ENCODE assay signal across 29 mouse cellular contexts in the genomic region with DNA sequence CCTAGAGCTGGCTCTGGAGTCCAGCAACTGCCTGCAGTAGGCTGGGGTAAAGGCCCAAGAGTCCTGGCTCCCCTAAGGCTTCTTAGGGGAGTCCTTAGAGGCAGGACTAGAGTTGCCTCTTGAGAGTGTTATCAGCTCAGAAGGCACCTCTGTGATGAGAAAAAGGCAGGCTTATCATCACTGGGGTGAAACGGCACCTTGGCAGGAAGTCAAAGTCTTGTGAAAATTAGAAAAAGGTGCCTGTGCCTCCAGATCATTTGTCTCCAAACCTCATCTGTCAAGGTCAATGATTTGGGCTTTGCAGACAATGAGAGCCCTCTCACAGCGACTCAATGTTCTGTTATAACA.
DNase-seq lines count a peak whose midpoint lies in the region; ATAC-seq and TF ChIP-seq lines count a peak whose summit lies in the region.
"Had no signal": no experiment of that assay in that cellular context is flagged by ENCODE, and none has a peak within 500 bp of the region (broad histone marks: within the 10 kb centered on the region; RNA-seq: fewer than 3 reads in every experiment).

No protein-coding gene starts in this region.

- TF ChIP-seq POLR2A in cortical plate, adult 2 months (IDR thresholded peaks at IDR 0.05; ENCODE audit: extremely low read depth, insufficient read depth, low read length): no peak
- no peak for TF ChIP-seq POLR2A in small intestine, adult 2 months (IDR thresholded peaks at IDR 0.05; ENCODE audit: low read depth, low read length)

- no peaks in the 10 kb centered on the region for H3K4me1 ChIP-seq in G1E (ENCODE audit: insufficient read depth, low read depth, low read length)
- no peaks in the 10 kb centered on the region for H3K4me1 ChIP-seq in cortical plate, adult 2 months (ENCODE audit: control insufficient read depth, insufficient read depth, low read length)
- H3K4me1 ChIP-seq in small intestine, adult 2 months (ENCODE audit: control insufficient read depth, insufficient read depth, insufficient read length, low read length): peaks cover 16% of the 10 kb centered on the region; the same call in 1 of the 2 replicates
- H3K4me1 ChIP-seq: forebrain, embryonic 15.5 days; heart, embryonic 12.5 days; hindbrain, embryonic 13.5 days; midbrain, embryonic 10.5 days; midbrain, embryonic 15.5 days; stomach, embryonic 15.5 days had no signal

- H3K9me3 ChIP-seq in G1E (replicated peaks): peaks cover 12% of the 10 kb centered on the region
- H3K9me3 ChIP-seq: forebrain, embryonic 10.5 days; heart, embryonic 12.5 days; hindbrain, embryonic 13.5 days; midbrain, embryonic 10.5 days; midbrain, embryonic 15.5 days; stomach, embryonic 15.5 days had no signal

- H3K4me3 ChIP-seq in G1E (ENCODE audit: low read depth, low read length): no peak overlapping the region
- no peak overlapping the region for H3K4me3 ChIP-seq in cortical plate, adult 2 months (ENCODE audit: insufficient read depth, low read length)
- H3K4me3 ChIP-seq in small intestine, adult 2 months (ENCODE audit: low read depth, low read length): no peak overlapping the region
- H3K4me3 ChIP-seq: embryonic facial prominence, embryonic 12.5 days; forebrain, embryonic 10.5 days; forebrain, embryonic 15.5 days; heart, adult 2 months; heart, embryonic 12.5 days; hindbrain, embryonic 13.5 days; midbrain, embryonic 10.5 days; midbrain, embryonic 15.5 days; stomach, embryonic 15.5 days had no signal

- ATAC-seq in G1E (ENCODE audit: extremely low read depth, insufficient number of reproducible peaks, low FRiP score, poor library complexity, severe bottlenecking): peak; percentile 61
- ATAC-seq: forebrain, embryonic 15.5 days; midbrain, embryonic 15.5 days had no signal

- DNase-seq in heart, adult 11 months: peak; percentile 42
- DNase-seq in heart, adult 18-20 months: no peak
- DNase-seq in G1E (ENCODE audit: low spot score): peak; percentile 8
- DNase-seq in layer of hippocampus, adult 18-20 months (ENCODE audit: low spot score in 2 of 2): no peak
- DNase-seq in urinary bladder, postnatal 4 days (ENCODE audit: low spot score in 2 of 2): no peak
- DNase-seq: adrenal gland, postnatal 25 days; cerebellum, adult 2 months; cerebellum, postnatal 14 days; gastrocnemius, postnatal 25 days; heart, adult 2 months; heart, postnatal 4 days; kidney, postnatal 14 days; left cerebral cortex, postnatal 4 days; lung, adult 2 months; lung, postnatal 10 days; thymus, adult 2 months; thymus, postnatal 36 days had no signal

- no peaks in the 10 kb centered on the region for H3K27me3 ChIP-seq in G1E (ENCODE audit: insufficient read depth, low read length)
- no peaks in the 10 kb centered on the region for H3K27me3 ChIP-seq in small intestine, adult 2 months (ENCODE audit: control insufficient read depth, insufficient read depth, low read length)
- H3K27me3 ChIP-seq: embryonic facial prominence, embryonic 12.5 days; forebrain, embryonic 15.5 days; heart, embryonic 12.5 days; hindbrain, embryonic 13.5 days; midbrain, embryonic 15.5 days; stomach, embryonic 15.5 days had no signal

- H3K27ac ChIP-seq in cortical plate, adult 2 months (ENCODE audit: insufficient read depth, low read length): peak overlapping the region; percentile 81; the same call in 1 of the 2 replicates
- H3K27ac ChIP-seq in small intestine, adult 2 months (ENCODE audit: insufficient read depth, low read depth, low read length): peak overlapping the region; percentile 81
- H3K27ac ChIP-seq: embryonic facial prominence, embryonic 12.5 days; forebrain, embryonic 15.5 days; heart, adult 2 months; hindbrain, embryonic 13.5 days; liver, embryonic 14.5 days; macrophage; midbrain, embryonic 10.5 days; midbrain, embryonic 15.5 days; stomach, embryonic 15.5 days had no signal

- TF ChIP-seq CTCF in G1E (IDR thresholded peaks at IDR 0.05; ENCODE audit: low read depth, low read length): no peak
- no peak for TF ChIP-seq CTCF in cortical plate, adult 2 months (IDR thresholded peaks at IDR 0.05; ENCODE audit: extremely low read depth, insufficient read depth, low read length)
- no peak for TF ChIP-seq CTCF in small intestine, adult 2 months (IDR thresholded peaks at IDR 0.05; ENCODE audit: extremely low read depth, insufficient read length, insufficient replicate concordance, low read depth, low read length)

- 23% methylated on average over 2 of the region's 2 CpGs for WGBS in small intestine, adult 2 months

- H3K36me3 ChIP-seq in G1E (replicated peaks): no peaks in the 10 kb centered on the region
- no peaks in the 10 kb centered on the region for H3K36me3 ChIP-seq in small intestine, adult 2 months (ENCODE audit: control insufficient read depth, insufficient read depth, low read length)
- H3K36me3 ChIP-seq: embryonic facial prominence, embryonic 12.5 days; forebrain, embryonic 10.5 days; forebrain, embryonic 15.5 days; heart, embryonic 12.5 days; hindbrain, embryonic 13.5 days; midbrain, embryonic 10.5 days; midbrain, embryonic 15.5 days; stomach, embryonic 15.5 days had no signal

Comparison
In these comparisons a context has a peak if more than half of its experiments do, and no peak if none do; other contexts are left out.
1. DNase-seq: peak in heart, adult 11 months (single experiment) and G1E (single experiment); none in heart, adult 18-20 months (0 of 2), layer of hippocampus, adult 18-20 months (0 of 2) and urinary bladder, postnatal 4 days (0 of 2).